Mouse (Mus musculus) hindbrain, embryonic 12.5 days (tissue): ENCODE measurements around the gene Pom121l2. TPM values are rescaled to one million over a fixed set of nuclear protein-coding genes. Genes with fewer than 3 reads are reported as not detected.
A peak's percentile ranks its signal among the peaks of the same experiment; 100 is the strongest.

Experiments
- ATAC-seq: fragments of 200-750 bp; cut with Nextera tagmentation; 2 replicates; pipeline ENCODE4 v1.8.0; 2017; ENCODE audit warnings: moderate TSS enrichment; ENCODE audit not compliant: low FRiP score
- H3K27ac ChIP-seq: fragments of 300-500 bp; sonication (generic); 2 replicates; pipeline ENCODE4 v1.5.1; 2016; ENCODE audit warnings: mild to moderate bottlenecking
- H3K27me3 ChIP-seq: fragments of 300-500 bp; sonication (generic); 2 replicates; pipeline ENCODE4 v1.6.1; 2016; ENCODE audit warnings: mild to moderate bottlenecking
- H3K36me3 ChIP-seq: fragments of 300-500 bp; sonication (generic); 2 replicates; pipeline ENCODE4 v1.6.1; 2016; ENCODE audit warnings: mild to moderate bottlenecking
- H3K4me1 ChIP-seq: fragments of 300-500 bp; sonication (generic); 2 replicates; pipeline ENCODE4 v1.6.1; 2016
- H3K4me2 ChIP-seq: fragments of 300-500 bp; sonication (generic); replicated peaks from 2 replicates; pipeline ENCODE4 v1.6.1; 2016; ENCODE audit warnings: mild to moderate bottlenecking
- H3K4me3 ChIP-seq: fragments of 300-500 bp; sonication (generic); 2 replicates; pipeline ENCODE4 v1.5.1; 2016; ENCODE audit warnings: mild to moderate bottlenecking
- H3K9ac ChIP-seq: fragments of 300-500 bp; sonication (generic); 2 replicates; pipeline ENCODE4 v1.6.1; 2016; ENCODE audit warnings: mild to moderate bottlenecking, moderate library complexity
- H3K9me3 ChIP-seq: fragments of 300-500 bp; sonication (generic); replicated peaks from 2 replicates; pipeline ENCODE4 v1.6.1; 2016; ENCODE audit warnings: mild to moderate bottlenecking
- WGBS: fragments of 180-500 bp; shearing (Covaris S2); methylation state at CpG from one replicate; pipeline ENCODE4 v1.1.7; 2016; 5-methylcytosine and 5-hydroxymethylcytosine counted together
- polyA plus RNA-seq: library from polyadenylated mRNA; unstranded; fragments of >200 nt; fragmentation: Nextera tagmentation; extraction: Ambion mirVana; gene quantifications from 2 replicates; pipeline ENCODE4 v1.2.1, GENCODE M21; 2016

The Pom121l2 gene
- polyA plus RNA-seq, 1 experiment from 2014 or later, result 0.14 TPM

- Histone ChIP-seq H3K36me3 (no peaks in the 10 kb centered on the region), H3K27me3 (peaks cover 73% of the 10 kb centered on the region), H3K9ac (no peak overlapping the region), H3K4me2 (peak overlapping the region; percentile 45), H3K4me1 (peaks cover 10% of the 10 kb centered on the region), H3K27ac (no peak overlapping the region), H3K4me3 (peak overlapping the region; percentile 28), H3K9me3 (no peaks in the 10 kb centered on the region)
- ATAC-seq, result no peak
- WGBS, result under 1% methylated on average over 21 of the region's 21 CpGs
Measured at GRCm38 (mm10) chr13:21995331-21995914, 14.4 kb downstream of the Pom121l2 start.

- Histone ChIP-seq H3K27ac (no peak overlapping the region), H3K4me2 (peak overlapping the region; percentile 45), H3K4me3 (peak overlapping the region; percentile 28; the same call in 1 of the 2 replicates), H3K27me3 (peaks cover 75% of the 10 kb centered on the region), H3K9me3 (no peaks in the 10 kb centered on the region), H3K36me3 (no peaks in the 10 kb centered on the region), H3K4me1 (peaks cover 10% of the 10 kb centered on the region), H3K9ac (no peak overlapping the region)
- 4% methylated on average over 12 of the region's 12 CpGs for WGBS
- ATAC-seq, result no peak
Measured at GRCm38 (mm10) chr13:21996101-21996839, 15.3 kb downstream of the Pom121l2 start.

- Histone ChIP-seq H3K27me3 (peaks cover 78% of the 10 kb centered on the region), H3K4me3 (peak overlapping the region; percentile 11; the same call in 1 of the 2 replicates), H3K4me1 (peaks cover 10% of the 10 kb centered on the region), H3K9ac (no peak overlapping the region), H3K36me3 (no peaks in the 10 kb centered on the region), H3K4me2 (peak overlapping the region; percentile 35), H3K27ac (no peak overlapping the region), H3K9me3 (no peaks in the 10 kb centered on the region)
- WGBS, result under 1% methylated on average over 13 of the region's 13 CpGs
- no peak for ATAC-seq
Measured at GRCm38 (mm10) chr13:21996840-21997185, 15.8 kb downstream of the Pom121l2 start.

GRCm38 (mm10) chr13:21997201-21997820, 16.3 kb downstream of the Pom121l2 start:
- H3K9me3 ChIP-seq, result no peaks in the 10 kb centered on the region
- no peak overlapping the region for H3K9ac ChIP-seq
- no peaks in the 10 kb centered on the region for H3K36me3 ChIP-seq
- peak overlapping the region; percentile 35 for H3K4me2 ChIP-seq
- no peak for ATAC-seq
- WGBS, result 1% methylated on average over 21 of the region's 21 CpGs
- peak overlapping the region; percentile 11; the same call in 1 of the 2 replicates for H3K4me3 ChIP-seq
- no peak overlapping the region for H3K27ac ChIP-seq
- H3K27me3 ChIP-seq, result peaks cover 83% of the 10 kb centered on the region
- peaks cover 10% of the 10 kb centered on the region for H3K4me1 ChIP-seq

GRCm38 (mm10) chr13:21997821-21998220, 16.8 kb downstream of the Pom121l2 start:
- Histone ChIP-seq H3K9ac (no peak overlapping the region), H3K27me3 (peaks cover 86% of the 10 kb centered on the region), H3K9me3 (no peaks in the 10 kb centered on the region), H3K4me3 (no peak overlapping the region), H3K4me2 (no peak overlapping the region), H3K4me1 (peaks cover 10% of the 10 kb centered on the region), H3K36me3 (no peaks in the 10 kb centered on the region), H3K27ac (no peak overlapping the region)
- WGBS, result 6% methylated on average over 4 of the region's 4 CpGs
- no peak for ATAC-seq

- no peak for ATAC-seq
- 32% methylated on average over 3 of the region's 3 CpGs for WGBS
- no peaks in the 10 kb centered on the region for H3K9me3 ChIP-seq
- H3K4me2 ChIP-seq, result no peak overlapping the region
- no peaks in the 10 kb centered on the region for H3K36me3 ChIP-seq
- no peak overlapping the region for H3K27ac ChIP-seq
- H3K9ac ChIP-seq, result no peak overlapping the region
- no peak overlapping the region for H3K4me3 ChIP-seq
- peaks cover 88% of the 10 kb centered on the region for H3K27me3 ChIP-seq
- peaks cover 10% of the 10 kb centered on the region for H3K4me1 ChIP-seq
Measured at GRCm38 (mm10) chr13:21998412-21998811, 17.4 kb downstream of the Pom121l2 start.

GRCm38 (mm10) chr13:21999147-21999546, 18.2 kb downstream of the Pom121l2 start:
- no peak overlapping the region for H3K27ac ChIP-seq

GRCm38 (mm10) chr13:22001346-22001745, 20.4 kb downstream of the Pom121l2 start:
- H3K9ac ChIP-seq, result no peak overlapping the region
- peaks cover 17% of the 10 kb centered on the region for H3K4me1 ChIP-seq
- no peaks in the 10 kb centered on the region for H3K9me3 ChIP-seq
- WGBS, result 46% methylated on average over 2 of the region's 2 CpGs
- no peak overlapping the region for H3K4me3 ChIP-seq
- H3K27me3 ChIP-seq, result peaks cover 99% of the 10 kb centered on the region
- H3K27ac ChIP-seq, result no peak overlapping the region
- no peak overlapping the region for H3K4me2 ChIP-seq
- H3K36me3 ChIP-seq, result no peaks in the 10 kb centered on the region
- no peak for ATAC-seq

More at GRCm38 (mm10) chr13:21999147-21999546, 18.2 kb downstream of the Pom121l2 start:
- Histone ChIP-seq H3K9ac (no peak overlapping the region), H3K4me3 (no peak overlapping the region), H3K4me2 (no peak overlapping the region), H3K36me3 (no peaks in the 10 kb centered on the region), H3K9me3 (no peaks in the 10 kb centered on the region), H3K4me1 (peaks cover 10% of the 10 kb centered on the region), H3K27me3 (peaks cover 91% of the 10 kb centered on the region)
- ATAC-seq, result no peak
- 33% methylated on average over 4 of the region's 4 CpGs for WGBS

- Histone ChIP-seq H3K4me2 (no peak overlapping the region), H3K27ac (no peak overlapping the region), H3K9ac (no peak overlapping the region), H3K36me3 (no peaks in the 10 kb centered on the region), H3K4me3 (no peak overlapping the region), H3K27me3 (peaks cover 99% of the 10 kb centered on the region), H3K9me3 (no peaks in the 10 kb centered on the region), H3K4me1 (peaks cover 18% of the 10 kb centered on the region)
- no peak for ATAC-seq
- 29% methylated on average over 5 of the region's 5 CpGs for WGBS
Measured at GRCm38 (mm10) chr13:22001823-22002222, 20.8 kb downstream of the Pom121l2 start.

- WGBS, result under 1% methylated on average over 45 of the region's 45 CpGs
- H3K9ac ChIP-seq, result no peak overlapping the region
- H3K9me3 ChIP-seq, result no peaks in the 10 kb centered on the region
- H3K36me3 ChIP-seq, result no peaks in the 10 kb centered on the region
- H3K4me1 ChIP-seq, result peaks cover 16% of the 10 kb centered on the region
- no peak overlapping the region for H3K27ac ChIP-seq
- peak; percentile 69; the same call in 1 of the 2 replicates for ATAC-seq
- peaks cover 100% of the 10 kb centered on the region for H3K27me3 ChIP-seq
- peak overlapping the region; percentile 81 for H3K4me2 ChIP-seq
- H3K4me3 ChIP-seq, result peak overlapping the region; percentile 46
Measured at GRCm38 (mm10) chr13:22005605-22006333, 24.8 kb downstream of the Pom121l2 start.

GRCm38 (mm10) chr13:22006334-22007120, 25.5 kb downstream of the Pom121l2 start:
- Histone ChIP-seq H3K27me3 (peaks cover 100% of the 10 kb centered on the region), H3K4me2 (peak overlapping the region; percentile 81), H3K4me1 (peaks cover 16% of the 10 kb centered on the region), H3K4me3 (peak overlapping the region; percentile 46), H3K9me3 (no peaks in the 10 kb centered on the region), H3K36me3 (no peaks in the 10 kb centered on the region), H3K27ac (no peak overlapping the region), H3K9ac (no peak overlapping the region)
- under 1% methylated on average over 38 of the region's 38 CpGs for WGBS
- peak; percentile 69; the same call in 1 of the 2 replicates for ATAC-seq
